Mouse (Mus musculus) embryo, embryonic 11.5 days (tissue): ENCODE results near the gene Rps6kl1.
"Not testable (repeated sequence)": the region's sequence is repeated elsewhere in the genome, so short reads cannot be mapped to it uniquely, and the experiment has no call there.

Source experiments
- DNase-seq: peaks from one replicate; pipeline ENCODE4 v3.0.0-alpha.2; 2012; ENCODE audit warnings: low read depth, low spot score

The Rps6kl1 gene

GRCm38 (mm10) chr12:85175926-85176845 is 25.1 kb upstream of the Rps6kl1 start:
- DNase-seq, result peak; percentile 63

GRCm38 (mm10) chr12:85175087-85175675 is 24.1 kb upstream of the Rps6kl1 start:
- no peak for DNase-seq

- DNase-seq, result no peak
These were observed 23.0 kb upstream of the Rps6kl1 start for GRCm38 (mm10) chr12:85174016-85174415.

- DNase-seq, result no peak
These were observed 19.9 kb upstream of the Rps6kl1 start for GRCm38 (mm10) chr12:85170948-85171307.

GRCm38 (mm10) chr12:85170284-85170947 is 19.4 kb upstream of the Rps6kl1 start:
- DNase-seq, result no peak

GRCm38 (mm10) chr12:85169877-85170276 is 18.8 kb upstream of the Rps6kl1 start:
- DNase-seq, result no peak

- peak; percentile 63 for DNase-seq
These were observed 18.2 kb upstream of the Rps6kl1 start for GRCm38 (mm10) chr12:85169117-85169858.

GRCm38 (mm10) chr12:85166631-85167030 is 15.6 kb upstream of the Rps6kl1 start:
- no peak for DNase-seq

GRCm38 (mm10) chr12:85164996-85165395 is 13.9 kb upstream of the Rps6kl1 start:
- no peak for DNase-seq

GRCm38 (mm10) chr12:85159592-85159991 is 8.5 kb upstream of the Rps6kl1 start:
- DNase-seq, result no peak

GRCm38 (mm10) chr12:85158801-85159200 is 7.7 kb upstream of the Rps6kl1 start:
- no peak for DNase-seq

- no peak for DNase-seq
These were observed 6.9 kb upstream of the Rps6kl1 start for GRCm38 (mm10) chr12:85157797-85158460.

GRCm38 (mm10) chr12:85156324-85156723 is 5.3 kb upstream of the Rps6kl1 start:
- DNase-seq, result no peak

GRCm38 (mm10) chr12:85153011-85153410 is 1.9 kb upstream of the Rps6kl1 start:
- DNase-seq, result no peak

- DNase-seq, result no peak
These were observed 603 bp downstream of the Rps6kl1 start for GRCm38 (mm10) chr12:85150321-85151001.

- no peak for DNase-seq
These were observed 4.2 kb downstream of the Rps6kl1 start for GRCm38 (mm10) chr12:85146881-85147280.

- DNase-seq, result no peak
These were observed 4.7 kb downstream of the Rps6kl1 start for GRCm38 (mm10) chr12:85146355-85146754.

GRCm38 (mm10) chr12:85145630-85146029 is 5.4 kb downstream of the Rps6kl1 start:
- DNase-seq, result no peak

- DNase-seq, result no peak
These were observed 6.2 kb downstream of the Rps6kl1 start for GRCm38 (mm10) chr12:85144821-85145220.

GRCm38 (mm10) chr12:85144276-85144675 is 6.8 kb downstream of the Rps6kl1 start:
- DNase-seq, result not testable (repeated sequence)

GRCm38 (mm10) chr12:85142803-85143202 is 8.3 kb downstream of the Rps6kl1 start:
- peak; percentile 79 for DNase-seq
